12 mouse cellular contexts compared by ENCODE assay signal in the genomic region with DNA sequence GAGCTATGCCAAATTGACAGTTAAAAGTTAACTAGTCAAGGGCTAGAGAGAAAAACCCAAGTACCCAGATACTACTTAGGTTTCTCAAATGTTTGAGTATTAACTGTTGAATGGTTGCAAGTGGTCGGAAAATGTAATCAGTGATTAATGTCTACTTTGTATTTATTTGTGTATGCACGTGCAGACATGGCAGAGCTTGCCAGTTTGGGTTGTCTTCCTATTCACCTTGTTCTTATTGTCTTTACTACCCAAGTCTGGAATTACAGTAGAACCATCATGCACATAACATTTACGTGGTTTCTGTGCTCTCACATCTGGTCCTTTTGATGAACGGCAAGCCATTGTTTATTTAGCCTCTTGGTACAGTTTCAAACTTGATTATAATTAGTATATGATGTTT. TPM values are rescaled to one million over a fixed set of nuclear protein-coding genes. Genes with fewer than 3 reads are reported as not detected.
DNase-seq lines count a peak whose midpoint lies in the region; ATAC-seq and TF ChIP-seq lines count a peak whose summit lies in the region.
"Had no signal": no experiment of that assay in that cellular context is flagged by ENCODE, and none has a peak within 500 bp of the region (broad histone marks: within the 10 kb centered on the region; RNA-seq: fewer than 3 reads in every experiment).

No protein-coding gene starts in this region.

- no peaks in the 10 kb centered on the region for H3K27me3 ChIP-seq in forebrain, embryonic 10.5 days (ENCODE audit: poor library complexity, severe bottlenecking)
- no peaks in the 10 kb centered on the region for H3K27me3 ChIP-seq in forebrain, embryonic 15.5 days
- no peaks in the 10 kb centered on the region for H3K27me3 ChIP-seq in kidney, embryonic 14.5 days (ENCODE audit: control insufficient read depth, insufficient read depth, low read length)
- H3K27me3 ChIP-seq in ES-Bruce4 (ENCODE audit: control insufficient read depth, insufficient read depth, low read length, poor library complexity, severe bottlenecking): no peaks in the 10 kb centered on the region
- H3K27me3 ChIP-seq in limb, embryonic 12.5 days: no peaks in the 10 kb centered on the region

- TF ChIP-seq POLR2A in ES-Bruce4 (IDR thresholded peaks at IDR 0.05; ENCODE audit: insufficient read depth, low read length): no peak

- H3K9ac ChIP-seq in forebrain, embryonic 15.5 days (replicated peaks): no peak overlapping the region
- H3K9ac ChIP-seq in kidney, embryonic 14.5 days (ENCODE audit: low read depth, low read length): peak overlapping the region; percentile 28; the same call in 1 of the 2 replicates
- peak overlapping the region; percentile 77 for H3K9ac ChIP-seq in ES-Bruce4 (ENCODE audit: low read depth, poor library complexity, severe bottlenecking)
- H3K9ac ChIP-seq in limb, embryonic 12.5 days (replicated peaks): no peak overlapping the region

- no peak for TF ChIP-seq EP300 in ES-Bruce4 (IDR thresholded peaks at IDR 0.05; ENCODE audit: insufficient read depth, low read depth, low read length)

- TF ChIP-seq CTCF in ES-Bruce4 (IDR thresholded peaks at IDR 0.05; ENCODE audit: low read depth, low read length): no peak

- peaks cover 74% of the 10 kb centered on the region for H3K36me3 ChIP-seq in forebrain, embryonic 10.5 days (replicated peaks)
- peaks cover 54% of the 10 kb centered on the region for H3K36me3 ChIP-seq in forebrain, embryonic 15.5 days
- H3K36me3 ChIP-seq in kidney, embryonic 14.5 days (ENCODE audit: control insufficient read depth, insufficient read depth, low read length): peaks cover 71% of the 10 kb centered on the region
- peaks cover 74% of the 10 kb centered on the region for H3K36me3 ChIP-seq in ES-Bruce4 (ENCODE audit: control insufficient read depth, insufficient read depth, low read length, poor library complexity, severe bottlenecking)
- H3K36me3 ChIP-seq in limb, embryonic 12.5 days: peaks cover 70% of the 10 kb centered on the region

- no peak overlapping the region for H3K4me2 ChIP-seq in forebrain, embryonic 15.5 days (replicated peaks)
- peak overlapping the region; percentile 8 for H3K4me2 ChIP-seq in kidney, embryonic 14.5 days (replicated peaks; ENCODE audit: low read depth, low read length)
- H3K4me2 ChIP-seq in limb, embryonic 12.5 days: peak overlapping the region; percentile 19; the same call in 1 of the 2 replicates

- no peaks in the 10 kb centered on the region for H3K9me3 ChIP-seq in forebrain, embryonic 10.5 days
- no peaks in the 10 kb centered on the region for H3K9me3 ChIP-seq in forebrain, embryonic 15.5 days
- no peaks in the 10 kb centered on the region for H3K9me3 ChIP-seq in kidney, embryonic 14.5 days (ENCODE audit: control insufficient read depth, low read length)
- no peaks in the 10 kb centered on the region for H3K9me3 ChIP-seq in ES-Bruce4 (replicated peaks; ENCODE audit: control insufficient read depth, insufficient read depth, low read length, poor library complexity, severe bottlenecking)
- no peaks in the 10 kb centered on the region for H3K9me3 ChIP-seq in limb, embryonic 12.5 days

- H3K27ac ChIP-seq in forebrain, embryonic 10.5 days: no peak overlapping the region
- no peak overlapping the region for H3K27ac ChIP-seq in forebrain, embryonic 15.5 days (replicated peaks)
- no peak overlapping the region for H3K27ac ChIP-seq in kidney, embryonic 14.5 days (ENCODE audit: low read depth, low read length)
- no peak overlapping the region for H3K27ac ChIP-seq in ES-Bruce4 (ENCODE audit: insufficient read depth, low read length)
- H3K27ac ChIP-seq in limb, embryonic 12.5 days: no peak overlapping the region

- ATAC-seq in forebrain, embryonic 15.5 days (replicated peaks): no peak
- ATAC-seq in kidney, embryonic 14.5 days (ENCODE audit: low FRiP score, low TSS enrichment): no peak
- ATAC-seq in limb, embryonic 12.5 days (ENCODE audit: insufficient number of reproducible peaks, insufficient read depth, low FRiP score, low TSS enrichment, low read depth): no peak
- ATAC-seq in megakaryocyte-erythroid progenitor cell, adult 5-6 weeks (replicated peaks; ENCODE audit: low FRiP score, low TSS enrichment, poor library complexity, severe bottlenecking): no peak
- no peak for ATAC-seq in granulocyte monocyte progenitor cell, adult 5-6 weeks (replicated peaks; ENCODE audit: poor library complexity, severe bottlenecking)

- 92% methylated on average over 4 of the region's 4 CpGs for WGBS in forebrain, embryonic 10.5 days
- 78% methylated on average over 4 of the region's 4 CpGs for WGBS in forebrain, embryonic 15.5 days
- WGBS in kidney, embryonic 14.5 days: 71% methylated on average over 4 of the region's 4 CpGs
- 78% methylated on average over 4 of the region's 4 CpGs for WGBS in limb, embryonic 12.5 days

- DNase-seq in forebrain, embryonic 10.5 days (ENCODE audit: extremely low spot score, low spot score): no peak
- no peak for DNase-seq in kidney, postnatal 36 days
- DNase-seq: cerebellum, postnatal 25 days; heart, adult 18-20 months; left cerebral cortex, postnatal 4 days; midbrain, embryonic 14.5 days had no signal

- H3K4me1 ChIP-seq in forebrain, embryonic 10.5 days: peaks cover 30% of the 10 kb centered on the region
- H3K4me1 ChIP-seq in forebrain, embryonic 15.5 days: peaks cover 40% of the 10 kb centered on the region
- peaks cover 19% of the 10 kb centered on the region for H3K4me1 ChIP-seq in kidney, embryonic 14.5 days (ENCODE audit: control insufficient read depth, insufficient read depth, low read length)
- no peaks in the 10 kb centered on the region for H3K4me1 ChIP-seq in ES-Bruce4 (ENCODE audit: control insufficient read depth, insufficient read depth, low read length)
- H3K4me1 ChIP-seq in limb, embryonic 12.5 days (replicated peaks): peaks cover 25% of the 10 kb centered on the region

- peak overlapping the region; percentile 32 for H3K4me3 ChIP-seq in forebrain, embryonic 10.5 days
- no peak overlapping the region for H3K4me3 ChIP-seq in forebrain, embryonic 15.5 days
- peak overlapping the region; percentile 19; the same call in 1 of the 2 replicates for H3K4me3 ChIP-seq in kidney, embryonic 14.5 days (ENCODE audit: low read length)
- no peak overlapping the region for H3K4me3 ChIP-seq in ES-Bruce4 (ENCODE audit: low read depth, low read length)
- H3K4me3 ChIP-seq in limb, embryonic 12.5 days (replicated peaks): no peak overlapping the region

RNA-seq across cellular contexts. Expression of a gene that starts 3.2 kb away (rescaled TPM):
- polyA plus RNA-seq in forebrain, embryonic 10.5 days (2016; fragmentation: Nextera tagmentation; extraction: Ambion mirVana): 4.4 and 5.2 TPM in 2 replicates
- 11.1 and 13.8 TPM in 2 replicates for polyA plus RNA-seq in forebrain, embryonic 15.5 days (2015; fragmentation: Nextera tagmentation; extraction: Ambion mirVana)
- 10.4 and 13.8 TPM in 2 replicates for polyA plus RNA-seq in kidney, embryonic 14.5 days (2014; fragmentation: Nextera tagmentation; extraction: Ambion mirVana)
- polyA plus RNA-seq in ES-Bruce4 (2011; ENCODE audit: insufficient read depth, insufficient read length, low read depth, missing spikeins): 24.9 and 26.6 TPM in 2 replicates
- polyA plus RNA-seq in limb, embryonic 12.5 days (2016; fragmentation: Nextera tagmentation; extraction: Ambion mirVana): 8.4 and 10.3 TPM in 2 replicates
- 6.5 and 8.3 TPM in 2 replicates for total RNA-seq in megakaryocyte-erythroid progenitor cell, adult 5-6 weeks (2014; fragmentation: Nextera tagmentation)
- 5.2 and 6.7 TPM in 2 replicates for total RNA-seq in megakaryocyte-erythroid progenitor cell, adult 5-6 weeks (2017)
- 16.6 and 21.7 TPM in 2 replicates for total RNA-seq in granulocyte monocyte progenitor cell, adult 5-6 weeks (2014; fragmentation: Nextera tagmentation)
- total RNA-seq in granulocyte monocyte progenitor cell, adult 5-6 weeks (2017): 8.1 and 9.4 TPM in 2 replicates

RNA-seq across cellular contexts. Expression of a gene that starts 3.4 kb away (rescaled TPM):
- 100 and 110 TPM in 2 replicates for polyA plus RNA-seq in forebrain, embryonic 10.5 days (2016; fragmentation: Nextera tagmentation; extraction: Ambion mirVana)
- polyA plus RNA-seq in forebrain, embryonic 15.5 days (2015; fragmentation: Nextera tagmentation; extraction: Ambion mirVana): 49.7 and 52.2 TPM in 2 replicates
- 101 and 121 TPM in 2 replicates for polyA plus RNA-seq in kidney, embryonic 14.5 days (2014; fragmentation: Nextera tagmentation; extraction: Ambion mirVana)
- 363 and 401 TPM in 2 replicates for polyA plus RNA-seq in ES-Bruce4 (2011; ENCODE audit: insufficient read depth, insufficient read length, low read depth, missing spikeins)
- 85.4 and 86.1 TPM in 2 replicates for polyA plus RNA-seq in limb, embryonic 12.5 days (2016; fragmentation: Nextera tagmentation; extraction: Ambion mirVana)
- 439 and 454 TPM in 2 replicates for total RNA-seq in megakaryocyte-erythroid progenitor cell, adult 5-6 weeks (2014; fragmentation: Nextera tagmentation)
- 1,383 and 1,827 TPM in 2 replicates for total RNA-seq in megakaryocyte-erythroid progenitor cell, adult 5-6 weeks (2017)
- 437 and 439 TPM in 2 replicates for total RNA-seq in granulocyte monocyte progenitor cell, adult 5-6 weeks (2014; fragmentation: Nextera tagmentation)
- 1,390 and 1,596 TPM in 2 replicates for total RNA-seq in granulocyte monocyte progenitor cell, adult 5-6 weeks (2017)

RNA-seq across cellular contexts. Expression of a gene that starts 29.7 kb away (rescaled TPM):
- polyA plus RNA-seq in forebrain, embryonic 10.5 days (2016; fragmentation: Nextera tagmentation; extraction: Ambion mirVana): 38.1 and 39.5 TPM in 2 replicates
- 42.8 and 43.5 TPM in 2 replicates for polyA plus RNA-seq in forebrain, embryonic 15.5 days (2015; fragmentation: Nextera tagmentation; extraction: Ambion mirVana)
- polyA plus RNA-seq in kidney, embryonic 14.5 days (2014; fragmentation: Nextera tagmentation; extraction: Ambion mirVana): 32.4 and 40.2 TPM in 2 replicates
- polyA plus RNA-seq in ES-Bruce4 (2011; ENCODE audit: insufficient read depth, insufficient read length, low read depth, missing spikeins): 89.6 and 109 TPM in 2 replicates
- polyA plus RNA-seq in limb, embryonic 12.5 days (2016; fragmentation: Nextera tagmentation; extraction: Ambion mirVana): 41.0 and 46.0 TPM in 2 replicates
- total RNA-seq in megakaryocyte-erythroid progenitor cell, adult 5-6 weeks (2014; fragmentation: Nextera tagmentation): 26.1 and 33.5 TPM in 2 replicates
- 28.2 and 37.4 TPM in 2 replicates for total RNA-seq in megakaryocyte-erythroid progenitor cell, adult 5-6 weeks (2017)
- 24.6 and 27.4 TPM in 2 replicates for total RNA-seq in granulocyte monocyte progenitor cell, adult 5-6 weeks (2014; fragmentation: Nextera tagmentation)
- total RNA-seq in granulocyte monocyte progenitor cell, adult 5-6 weeks (2017): 39.6 and 47.8 TPM in 2 replicates

RNA-seq across cellular contexts. Expression of a gene that starts 48.2 kb away (rescaled TPM):
- 23.0 and 25.6 TPM in 2 replicates for polyA plus RNA-seq in forebrain, embryonic 10.5 days (2016; fragmentation: Nextera tagmentation; extraction: Ambion mirVana)
- polyA plus RNA-seq in forebrain, embryonic 15.5 days (2015; fragmentation: Nextera tagmentation; extraction: Ambion mirVana): 15.1 and 15.2 TPM in 2 replicates
- polyA plus RNA-seq in kidney, embryonic 14.5 days (2014; fragmentation: Nextera tagmentation; extraction: Ambion mirVana): 21.4 and 26.9 TPM in 2 replicates
- 68.5 and 76.7 TPM in 2 replicates for polyA plus RNA-seq in ES-Bruce4 (2011; ENCODE audit: insufficient read depth, insufficient read length, low read depth, missing spikeins)
- 22.4 and 25.3 TPM in 2 replicates for polyA plus RNA-seq in limb, embryonic 12.5 days (2016; fragmentation: Nextera tagmentation; extraction: Ambion mirVana)
- 71.0 and 86.0 TPM in 2 replicates for total RNA-seq in megakaryocyte-erythroid progenitor cell, adult 5-6 weeks (2014; fragmentation: Nextera tagmentation)
- 45.3 and 66.4 TPM in 2 replicates for total RNA-seq in megakaryocyte-erythroid progenitor cell, adult 5-6 weeks (2017)
- 53.5 and 72.4 TPM in 2 replicates for total RNA-seq in granulocyte monocyte progenitor cell, adult 5-6 weeks (2014; fragmentation: Nextera tagmentation)
- total RNA-seq in granulocyte monocyte progenitor cell, adult 5-6 weeks (2017): 64.2 and 66.3 TPM in 2 replicates

Comparison
In these comparisons a context has a peak if more than half of its experiments do, and no peak if none do; other contexts are left out.
1. H3K4me3 ChIP-seq: peak in forebrain, embryonic 10.5 days (single experiment) and kidney, embryonic 14.5 days (single experiment); none in forebrain, embryonic 15.5 days (single experiment), ES-Bruce4 (single experiment) and limb, embryonic 12.5 days (single experiment).
2. H3K9ac ChIP-seq: peak in kidney, embryonic 14.5 days (single experiment) and ES-Bruce4 (single experiment); none in forebrain, embryonic 15.5 days (single experiment) and limb, embryonic 12.5 days (single experiment).